Mouse (Mus musculus) left cerebral cortex, postnatal 36 days (tissue): ENCODE data around the gene Cryzl1. TPM values are rescaled to one million over a fixed set of nuclear protein-coding genes. Genes with fewer than 3 reads are reported as not detected.
"Not testable (repeated sequence)": the region's sequence is repeated elsewhere in the genome, so short reads cannot be mapped to it uniquely, and the experiment has no call there.

Experiments used
- DNase-seq, 2 experiments: peaks; one replicate each; pipeline ENCODE4 v3.0.0; 2021 to 2022; ENCODE audit warnings: low spot score in 2 of 2, mixed read lengths in 1 of 2
- intact Hi-C: fragments of 180-260 bp; cut with DNase I; formaldehyde crosslinking; loops from one replicate; pipeline ENCODE4 v1.15.1; 2025
- total RNA-seq, 2 experiments: library from RNA; stranded (reverse); gene quantifications; 2 replicates each; pipeline ENCODE4 v1.2.3; 2021

Cryzl1 gene
- total RNA-seq, 2 experiments from 2014 or later = 95.0 to 105 TPM

- intact Hi-C loops = no loop called here
- peak; percentile 69 to 72 for DNase-seq
Observed at GRCm38 (mm10) chr16:91648220-91648550, 80.6 kb downstream of the Cryzl1 start.

GRCm38 (mm10) chr16:91647461-91648219 lies 81.1 kb downstream of the Cryzl1 start, which contains the start of gene Son:
Gene Son (plus strand): TSS chr16:91647506.
- intact Hi-C loops = loop anchor here (2.0 kb wide), 1 partner anchor 51 kb away; the partner anchor contains the start of gene Tmem50b
- DNase-seq = peak; percentile 97

- peak; percentile 93 to 96 for DNase-seq
- intact Hi-C loops = loop anchor here (2.0 kb wide), 1 partner anchor 50 kb away; the partner anchor contains the start of gene Tmem50b
Observed at GRCm38 (mm10) chr16:91646681-91647419, 81.9 kb downstream of the Cryzl1 start, which contains the start of gene Gart. Gene Gart (minus strand): TSS chr16:91646952.

GRCm38 (mm10) chr16:91645995-91646602 lies 82.7 kb downstream of the Cryzl1 start:
- intact Hi-C loops = loop anchor here (2.0 kb wide), 1 partner anchor 49 kb away; the partner anchor contains the start of gene Tmem50b
- no peak for DNase-seq

- DNase-seq, intact Hi-C loops: not testable (repeated sequence)
Observed at GRCm38 (mm10) chr16:91645420-91645819, 83.4 kb downstream of the Cryzl1 start.

GRCm38 (mm10) chr16:91644901-91645300 lies 83.9 kb downstream of the Cryzl1 start:
- no peak for DNase-seq
- intact Hi-C loops = no loop called here

- no peak for DNase-seq
- intact Hi-C loops = no loop called here
Observed at GRCm38 (mm10) chr16:91640171-91640570, 88.6 kb downstream of the Cryzl1 start.

- peak in 1 of 2 experiments; percentile 58 for DNase-seq
- intact Hi-C loops = no loop called here
Observed at GRCm38 (mm10) chr16:91639636-91640035, 89.1 kb downstream of the Cryzl1 start.

Other genes starting within 250 kb of the Cryzl1 start
- 10 to 100 TPM; 54.3 to 54.5 TPM for gene Ifnar1, start 243.7 kb downstream of the Cryzl1 start, total RNA-seq
- gene Ifngr2, start 181.9 kb downstream of the Cryzl1 start, total RNA-seq = 10 to 100 TPM; 33.6 to 39.8 TPM
- gene Tmem50b, start 131.2 kb downstream of the Cryzl1 start, total RNA-seq = 10 to 100 TPM; 90.7 to 92.5 TPM
- 10 to 100 TPM in 1 of 2 experiments, 1 to 10 TPM in 1; 5.8 to 10.4 TPM for gene Dnajc28, start 109.9 kb downstream of the Cryzl1 start, total RNA-seq
- 10 to 100 TPM; 50.0 to 50.8 TPM for gene Gart, start 82.0 kb downstream of the Cryzl1 start, total RNA-seq
- 100 to 1,000 TPM; 177 to 236 TPM for gene Son, start 81.5 kb downstream of the Cryzl1 start, total RNA-seq
- 10 to 100 TPM; 23.3 to 26.3 TPM for gene Donson, start 40.2 kb downstream of the Cryzl1 start, total RNA-seq
- gene Itsn1, start 306 bp upstream of the Cryzl1 start, total RNA-seq = 100 to 1,000 TPM; 126 to 146 TPM